Comparison of ENCODE assay signal across 8 mouse cellular contexts in genomic region chr15:57508242-57509184, GRCm38 (mm10). TPM values are rescaled to one million over a fixed set of nuclear protein-coding genes. Genes with fewer than 3 reads are reported as not detected.
DNase-seq lines count a peak whose midpoint lies in the region; ATAC-seq and TF ChIP-seq lines count a peak whose summit lies in the region.

No protein-coding gene starts in this region.

- H3K36me3 ChIP-seq in C2C12 (ENCODE audit: control insufficient read depth, insufficient read depth), result no peaks in the 10 kb centered on the region
- H3K36me3 ChIP-seq in embryonic facial prominence, embryonic 11.5 days (replicated peaks; ENCODE audit: control insufficient read depth, insufficient read depth, low read depth, low read length), result no peaks in the 10 kb centered on the region
- no peaks in the 10 kb centered on the region for H3K36me3 ChIP-seq in kidney, embryonic 16.5 days (ENCODE audit: insufficient read depth, low read length)
- H3K36me3 ChIP-seq in limb, embryonic 14.5 days (ENCODE audit: control insufficient read depth, insufficient read depth, low read length), result no peaks in the 10 kb centered on the region

- peak; percentile 77 for DNase-seq in adrenal gland, postnatal 25 days
- DNase-seq in embryonic facial prominence, embryonic 11.5 days (ENCODE audit: low spot score), result peak; percentile 91
- peak; percentile 57 for DNase-seq in heart, adult 8-10 months (ENCODE audit: low spot score)
- peak; percentile 87 for DNase-seq in limb, embryonic 14.5 days (ENCODE audit: low spot score)
- DNase-seq in neural tube, embryonic 10.5 days (ENCODE audit: extremely low spot score, low spot score), result peak; percentile 87
- DNase-seq in testis, postnatal 10 days (ENCODE audit: low spot score), result peak; percentile 93

- no peaks in the 10 kb centered on the region for H3K79me2 ChIP-seq in C2C12 (ENCODE audit: control insufficient read depth, insufficient read depth)

- no peak overlapping the region; the same call in 1 of the 2 replicates for H3K9ac ChIP-seq in embryonic facial prominence, embryonic 11.5 days (replicated peaks; ENCODE audit: low read length)
- H3K9ac ChIP-seq in kidney, embryonic 16.5 days (replicated peaks; ENCODE audit: low read length), result no peak overlapping the region
- H3K9ac ChIP-seq in limb, embryonic 14.5 days (ENCODE audit: low read depth, low read length, severe bottlenecking), result no peak overlapping the region

- no peaks in the 10 kb centered on the region for H3K9me3 ChIP-seq in embryonic facial prominence, embryonic 11.5 days (replicated peaks; ENCODE audit: control insufficient read depth, low read length)
- peaks cover under 1% of the 10 kb centered on the region; the same call in 1 of the 2 replicates for H3K9me3 ChIP-seq in kidney, embryonic 16.5 days (ENCODE audit: low read length)
- no peaks in the 10 kb centered on the region for H3K9me3 ChIP-seq in limb, embryonic 14.5 days (ENCODE audit: control insufficient read depth, low read length)

- H3K4me2 ChIP-seq in embryonic facial prominence, embryonic 11.5 days (ENCODE audit: low read depth, low read length), result no peak overlapping the region
- no peak overlapping the region for H3K4me2 ChIP-seq in kidney, embryonic 16.5 days (replicated peaks; ENCODE audit: low read depth, low read length)
- H3K4me2 ChIP-seq in limb, embryonic 14.5 days (replicated peaks; ENCODE audit: low read depth, low read length, severe bottlenecking), result no peak overlapping the region

- no peaks in the 10 kb centered on the region for H3K27me3 ChIP-seq in C2C12 (ENCODE audit: control insufficient read depth, insufficient read depth, insufficient read length)
- H3K27me3 ChIP-seq in embryonic facial prominence, embryonic 11.5 days (ENCODE audit: control insufficient read depth, insufficient read depth, low read length), result no peaks in the 10 kb centered on the region
- no peaks in the 10 kb centered on the region for H3K27me3 ChIP-seq in kidney, embryonic 16.5 days (ENCODE audit: insufficient read depth, low read length)
- H3K27me3 ChIP-seq in limb, embryonic 14.5 days (ENCODE audit: control insufficient read depth, insufficient read depth, low read length), result no peaks in the 10 kb centered on the region

- no peak overlapping the region for H3K4me3 ChIP-seq in C2C12 (ENCODE audit: insufficient read depth, poor library complexity, severe bottlenecking)
- no peak overlapping the region for H3K4me3 ChIP-seq in embryonic facial prominence, embryonic 11.5 days (ENCODE audit: low read depth, low read length)
- no peak overlapping the region for H3K4me3 ChIP-seq in kidney, embryonic 16.5 days (ENCODE audit: low read length)
- no peak overlapping the region for H3K4me3 ChIP-seq in limb, embryonic 14.5 days (replicated peaks; ENCODE audit: low read length)

- H3K79me3 ChIP-seq in C2C12 (ENCODE audit: low read depth), result no peaks in the 10 kb centered on the region

- H3ac ChIP-seq in C2C12 (ENCODE audit: control insufficient read depth, insufficient read length, low read depth), result no peak overlapping the region

- H3K4me1 ChIP-seq in embryonic facial prominence, embryonic 11.5 days (ENCODE audit: control insufficient read depth, insufficient read depth, low read length), result no peaks in the 10 kb centered on the region; the same call in 1 of the 2 replicates
- H3K4me1 ChIP-seq in kidney, embryonic 16.5 days (ENCODE audit: insufficient read depth, low read length), result peaks cover 13% of the 10 kb centered on the region; the same call in 1 of the 2 replicates
- no peaks in the 10 kb centered on the region for H3K4me1 ChIP-seq in limb, embryonic 14.5 days (ENCODE audit: control insufficient read depth, insufficient read depth, low read length)

- no peak for TF ChIP-seq POLR2A in limb, embryonic 14.5 days (IDR thresholded peaks at IDR 0.05; ENCODE audit: borderline replicate concordance, extremely low read depth, insufficient read depth, insufficient read length)

- peak; percentile 65 for TF ChIP-seq CTCF in C2C12 (IDR thresholded peaks at IDR 0.05; ENCODE audit: control insufficient read depth, insufficient read depth, insufficient read length)

- H3K27ac ChIP-seq in embryonic facial prominence, embryonic 11.5 days (replicated peaks; ENCODE audit: low read depth, low read length), result no peak overlapping the region
- no peak overlapping the region for H3K27ac ChIP-seq in kidney, embryonic 16.5 days (ENCODE audit: low read length)
- no peak overlapping the region for H3K27ac ChIP-seq in limb, embryonic 14.5 days (replicated peaks; ENCODE audit: low read depth, low read length)

- ATAC-seq in embryonic facial prominence, embryonic 11.5 days (replicated peaks; ENCODE audit: insufficient number of reproducible peaks, low FRiP score, low TSS enrichment, low read depth), result peak; percentile 76
- peak; percentile 92; the same call in 1 of the 2 replicates for ATAC-seq in kidney, embryonic 16.5 days (ENCODE audit: low FRiP score, low TSS enrichment)
- ATAC-seq in limb, embryonic 14.5 days (ENCODE audit: low FRiP score, low read depth), result peak; percentile 84

- 48% methylated on average over 11 of the region's 11 CpGs for WGBS in embryonic facial prominence, embryonic 11.5 days
- WGBS in kidney, embryonic 16.5 days, result 48% methylated on average over 11 of the region's 11 CpGs
- WGBS in limb, embryonic 14.5 days, result 49% methylated on average over 11 of the region's 11 CpGs

TF ChIP-seq in C2C12, 6 proteins besides CTCF, POLR2A, EP300 and RAD21:
- TF ChIP-seq MYOG (IDR thresholded peaks at IDR 0.05; ENCODE audit: control insufficient read depth, extremely low read depth, insufficient read length) (no peak), MYOD1 (IDR thresholded peaks at IDR 0.05; ENCODE audit: control insufficient read depth, insufficient read length, low read depth) (no peak), FOSL1 (IDR thresholded peaks at IDR 0.05; ENCODE audit: insufficient read depth, low read length, poor library complexity, severe bottlenecking) (no peak), MAX (IDR thresholded peaks at IDR 0.05) (no peak), USF1 (IDR thresholded peaks at IDR 0.05; ENCODE audit: low read depth) (no peak), CEBPB (IDR thresholded peaks at IDR 0.05; ENCODE audit: low read depth) (no peak)

RNA-seq across cellular contexts. Expression of gene Slc22a22, which starts 31.1 kb away (rescaled TPM):
- not detected for polyA plus RNA-seq in C2C12 (2012; fragmentation: generic; extraction: Trizol)
- total RNA-seq in adrenal gland, postnatal 25 days (2021), result not detected in 2 replicates
- polyA plus RNA-seq in embryonic facial prominence, embryonic 11.5 days (2014; fragmentation: Nextera tagmentation; extraction: Ambion mirVana), result not detected in 2 replicates
- total RNA-seq in heart, adult 8-10 months (2022), result not detected
- polyA plus RNA-seq in kidney, embryonic 16.5 days (2015; fragmentation: Nextera tagmentation; extraction: Ambion mirVana), result 4.6 and 4.8 TPM in 2 replicates
- 0.10 and 0.13 TPM in 2 replicates for polyA plus RNA-seq in limb, embryonic 14.5 days (2012; rRNA removed)
- 0.08 and 0.10 TPM in 2 replicates for polyA plus RNA-seq in limb, embryonic 14.5 days (2014; fragmentation: Nextera tagmentation; extraction: Ambion mirVana)
